Mouse (Mus musculus) forebrain, embryonic 11.5 days (tissue): ENCODE results near the gene Pelp1. TPM values are rescaled to one million over a fixed set of nuclear protein-coding genes. Genes with fewer than 3 reads are reported as not detected.

Source experiments
- microRNA-seq: library from miRNA; unstranded; fragments of <30 nt; microRNA quantifications from one replicate; pipeline ENCODE4, GENCODE M21; 2016; ENCODE audit not compliant: insufficient number of aligned reads
- polyA plus RNA-seq: library from polyadenylated mRNA; unstranded; fragments of >200 nt; fragmentation: Nextera tagmentation; extraction: Ambion mirVana; gene quantifications from 2 replicates; pipeline ENCODE4 v1.2.1, GENCODE M21; 2014

Pelp1 gene
- polyA plus RNA-seq, 1 experiment from 2014 or later: 52.2 TPM

Small RNA genes within 50 kb of the gene (microRNA-seq; reads per million reads assigned to microRNA genes)
- not detected for gene Mir7115

Other genes with a start within 250 kb of the Pelp1 start
- gene Slc16a11, start 197.3 kb downstream of the Pelp1 start, polyA plus RNA-seq: 0.91 and 1.0 TPM in 2 replicates
- gene Slc16a13, start 189.0 kb downstream of the Pelp1 start, polyA plus RNA-seq: 14.6 and 15.8 TPM in 2 replicates
- 4.9 and 6.8 TPM in 2 replicates for gene Bcl6b, start 180.2 kb downstream of the Pelp1 start, polyA plus RNA-seq
- 202 and 223 TPM in 2 replicates for gene 0610010K14Rik, start 172.1 kb downstream of the Pelp1 start, polyA plus RNA-seq
- 9.8 and 9.9 TPM in 2 replicates for gene Gm21988, start 170.2 kb downstream of the Pelp1 start, polyA plus RNA-seq
- 97.8 and 110 TPM in 2 replicates for gene Rnasek, start 170.2 kb downstream of the Pelp1 start, polyA plus RNA-seq
- gene Alox12, start 154.7 kb downstream of the Pelp1 start, polyA plus RNA-seq: 2.5 and 2.7 TPM in 2 replicates
- not detected in 2 replicates for gene Alox12e, start 87.4 kb downstream of the Pelp1 start, polyA plus RNA-seq
- gene Alox15, start 58.0 kb downstream of the Pelp1 start, polyA plus RNA-seq: 0.17 and 0.21 TPM in 2 replicates
- 44.0 and 47.9 TPM in 2 replicates for gene Arrb2, start 22.6 kb upstream of the Pelp1 start, polyA plus RNA-seq
- gene Med11, start 41.9 kb upstream of the Pelp1 start, polyA plus RNA-seq: 40.9 and 46.0 TPM in 2 replicates
- gene Zmynd15, start 49.4 kb upstream of the Pelp1 start, polyA plus RNA-seq: 0.21 and 0.27 TPM in 2 replicates
- gene Cxcl16, start 50.0 kb upstream of the Pelp1 start, polyA plus RNA-seq: 0.81 and 1.1 TPM in 2 replicates
- 0.91 TPM in 1 of 2 replicates, not detected in the other for gene Tm4sf5, start 95.2 kb upstream of the Pelp1 start, polyA plus RNA-seq
- not detected in 2 replicates for gene Vmo1, start 104.6 kb upstream of the Pelp1 start, polyA plus RNA-seq
- gene Gltpd2, start 109.2 kb upstream of the Pelp1 start, polyA plus RNA-seq: 0.35 and 0.56 TPM in 2 replicates
- gene Psmb6, start 115.3 kb upstream of the Pelp1 start, polyA plus RNA-seq: 812 and 901 TPM in 2 replicates
- gene Gm40193, start 122.9 kb upstream of the Pelp1 start, polyA plus RNA-seq: not detected in 2 replicates
- 3.2 and 3.8 TPM in 2 replicates for gene Pld2, start 130.0 kb upstream of the Pelp1 start, polyA plus RNA-seq
- 17.7 and 21.1 TPM in 2 replicates for gene Mink1, start 152.8 kb upstream of the Pelp1 start, polyA plus RNA-seq
- gene 4930544D05Rik, start 205.8 kb upstream of the Pelp1 start, polyA plus RNA-seq: not detected in 2 replicates
- gene Chrne, start 209.2 kb upstream of the Pelp1 start, polyA plus RNA-seq: not detected in 2 replicates
- gene Gp1ba, start 229.1 kb upstream of the Pelp1 start, polyA plus RNA-seq: 1.1 and 1.3 TPM in 2 replicates
- 88.0 and 90.0 TPM in 2 replicates for gene Rnf167, start 237.2 kb upstream of the Pelp1 start, polyA plus RNA-seq
- 129 and 137 TPM in 2 replicates for gene Slc25a11, start 237.4 kb upstream of the Pelp1 start, polyA plus RNA-seq
- 1,387 and 1,399 TPM in 2 replicates for gene Pfn1, start 244.6 kb upstream of the Pelp1 start, polyA plus RNA-seq
- gene Eno3, start 247.2 kb upstream of the Pelp1 start, polyA plus RNA-seq: 16.6 and 17.4 TPM in 2 replicates